Mouse (Mus musculus) embryonic facial prominence, embryonic 14.5 days (tissue): ENCODE measurements around the gene Slc25a28. TPM values are rescaled to one million over a fixed set of nuclear protein-coding genes. Genes with fewer than 3 reads are reported as not detected.

Experiments
- ATAC-seq: fragments of 200-750 bp; cut with Nextera tagmentation; 2 replicates; pipeline ENCODE4 v1.8.0; 2017; ENCODE audit warnings: low read depth, moderate number of reproducible peaks, moderate TSS enrichment
- DNase-seq: peaks from one replicate; pipeline ENCODE4 v3.0.0-alpha.2; 2015; ENCODE audit warnings: low spot score
- H3K27ac ChIP-seq: fragments of 300-500 bp; sonication (generic); replicated peaks from 2 replicates; pipeline ENCODE4 v1.5.1; 2014; ENCODE audit warnings: low read depth, mild to moderate bottlenecking, low read length, moderate library complexity
- H3K27me3 ChIP-seq: fragments of 300-500 bp; sonication (generic); replicated peaks from 2 replicates; pipeline ENCODE4 v1.6.1; 2014; ENCODE audit warnings: low read length; ENCODE audit not compliant: control insufficient read depth, insufficient read depth
- H3K36me3 ChIP-seq: fragments of 300-500 bp; sonication (generic); 2 replicates; pipeline ENCODE4 v1.6.1; 2014; ENCODE audit warnings: low read length, mixed read lengths; ENCODE audit not compliant: control insufficient read depth, insufficient read depth
- H3K4me1 ChIP-seq: fragments of 300-500 bp; sonication (generic); 2 replicates; pipeline ENCODE4 v1.6.1; 2014; ENCODE audit warnings: antibody characterized with exemption, low read length; ENCODE audit not compliant: control insufficient read depth, insufficient read depth
- H3K4me2 ChIP-seq: fragments of 300-500 bp; sonication (generic); 2 replicates; pipeline ENCODE4 v1.6.1; 2014; ENCODE audit warnings: low read depth, mild to moderate bottlenecking, low read length, moderate library complexity, mixed read lengths
- H3K4me3 ChIP-seq: fragments of 300-500 bp; sonication (generic); 2 replicates; pipeline ENCODE4 v1.5.1; 2014; ENCODE audit warnings: low read depth, mild to moderate bottlenecking, low read length
- H3K9ac ChIP-seq: fragments of 300-500 bp; sonication (generic); 2 replicates; pipeline ENCODE4 v1.6.1; 2014; ENCODE audit warnings: low read depth, mild to moderate bottlenecking, low read length, moderate library complexity, mixed read lengths
- H3K9me3 ChIP-seq: fragments of 300-500 bp; sonication (generic); 2 replicates; pipeline ENCODE4 v1.6.1; 2016; ENCODE audit warnings: low read length; ENCODE audit not compliant: control insufficient read depth
- WGBS: fragments of 180-500 bp; shearing (Covaris S2); extraction: QIAGEN DNeasy Blood & Tissue Kit; methylation state at CpG from one replicate; pipeline ENCODE4 v1.1.7; 2014; 5-methylcytosine and 5-hydroxymethylcytosine counted together
- polyA plus RNA-seq: library from polyadenylated mRNA; unstranded; fragments of >200 nt; fragmentation: Nextera tagmentation; extraction: Ambion mirVana; gene quantifications from 2 replicates; pipeline ENCODE4 v1.2.1, GENCODE M21; 2014

Gene Slc25a28
- polyA plus RNA-seq, 1 experiment from 2014 or later, result 12.1 TPM

- H3K4me3 ChIP-seq, result no peak overlapping the region
- peaks cover 10% of the 10 kb centered on the region for H3K4me1 ChIP-seq
- no peak for DNase-seq
- no peak overlapping the region for H3K9ac ChIP-seq
- no peaks in the 10 kb centered on the region for H3K9me3 ChIP-seq
- 0 out of 2 replicates have a peak, but pooled peaks cover 7% of the 10 kb centered on the region for H3K36me3 ChIP-seq
- no peak overlapping the region for H3K4me2 ChIP-seq
- 78% methylated on average over 7 of the region's 7 CpGs for WGBS
- H3K27me3 ChIP-seq, result no peaks in the 10 kb centered on the region
- no peak overlapping the region for H3K27ac ChIP-seq
- no peak for ATAC-seq
Measured at GRCm38 (mm10) chr19:43671054-43671453, 3.6 kb downstream of the Slc25a28 start.

GRCm38 (mm10) chr19:43669136-43669759, 5.4 kb downstream of the Slc25a28 start:
- no peak for ATAC-seq
- WGBS, result 63% methylated on average over 8 of the region's 8 CpGs
- Histone ChIP-seq H3K9ac (no peak overlapping the region), H3K4me1 (peaks cover 8% of the 10 kb centered on the region), H3K27me3 (no peaks in the 10 kb centered on the region), H3K9me3 (no peaks in the 10 kb centered on the region), H3K4me3 (no peak overlapping the region), H3K4me2 (no peak overlapping the region; the same call in 1 of the 2 replicates), H3K27ac (no peak overlapping the region), H3K36me3 (peaks cover 11% of the 10 kb centered on the region; the same call in 1 of the 2 replicates)
- DNase-seq, result peak; percentile 31

GRCm38 (mm10) chr19:43667430-43667809, 7.3 kb downstream of the Slc25a28 start:
- DNase-seq (no peak), ATAC-seq (no peak)
- H3K9ac ChIP-seq, result no peak overlapping the region
- H3K9me3 ChIP-seq, result no peaks in the 10 kb centered on the region
- H3K36me3 ChIP-seq, result peaks cover 23% of the 10 kb centered on the region
- 66% methylated on average over 4 of the region's 4 CpGs for WGBS
- no peak overlapping the region for H3K27ac ChIP-seq
- no peak overlapping the region for H3K4me2 ChIP-seq
- no peaks in the 10 kb centered on the region for H3K27me3 ChIP-seq
- H3K4me1 ChIP-seq, result no peaks in the 10 kb centered on the region
- no peak overlapping the region for H3K4me3 ChIP-seq

GRCm38 (mm10) chr19:43666661-43667429, 7.8 kb downstream of the Slc25a28 start:
- 86% methylated on average over 22 of the region's 22 CpGs for WGBS
- H3K4me2 ChIP-seq, result no peak overlapping the region
- H3K27ac ChIP-seq, result no peak overlapping the region
- no peak for ATAC-seq
- no peaks in the 10 kb centered on the region for H3K9me3 ChIP-seq
- H3K36me3 ChIP-seq, result peaks cover 23% of the 10 kb centered on the region
- DNase-seq, result no peak
- H3K4me3 ChIP-seq, result no peak overlapping the region
- H3K9ac ChIP-seq, result no peak overlapping the region
- no peaks in the 10 kb centered on the region for H3K4me1 ChIP-seq
- H3K27me3 ChIP-seq, result no peaks in the 10 kb centered on the region

GRCm38 (mm10) chr19:43665441-43666048, 9.1 kb downstream of the Slc25a28 start:
- DNase-seq, result peak; percentile 73
- Histone ChIP-seq H3K27me3 (no peaks in the 10 kb centered on the region), H3K4me3 (no peak overlapping the region), H3K27ac (no peak overlapping the region), H3K36me3 (peaks cover 23% of the 10 kb centered on the region), H3K4me2 (no peak overlapping the region), H3K4me1 (no peaks in the 10 kb centered on the region), H3K9me3 (no peaks in the 10 kb centered on the region), H3K9ac (no peak overlapping the region)
- no peak for ATAC-seq
- WGBS, result 55% methylated on average over 12 of the region's 12 CpGs

GRCm38 (mm10) chr19:43663471-43663870, 11.2 kb downstream of the Slc25a28 start:
- Histone ChIP-seq H3K4me3 (no peak overlapping the region), H3K27me3 (no peaks in the 10 kb centered on the region), H3K4me1 (no peaks in the 10 kb centered on the region), H3K9ac (no peak overlapping the region), H3K36me3 (peaks cover 23% of the 10 kb centered on the region), H3K27ac (no peak overlapping the region), H3K4me2 (no peak overlapping the region), H3K9me3 (no peaks in the 10 kb centered on the region)
- DNase-seq (peak; percentile 35), ATAC-seq (no peak)
- WGBS, result 77% methylated on average over 8 of the region's 8 CpGs

GRCm38 (mm10) chr19:43662176-43662967, 12.3 kb downstream of the Slc25a28 start:
- DNase-seq (peak; percentile 76), ATAC-seq (peak; percentile 73)
- no peak overlapping the region; the same call in 1 of the 2 replicates for H3K27ac ChIP-seq
- H3K27me3 ChIP-seq, result no peaks in the 10 kb centered on the region
- H3K4me2 ChIP-seq, result no peak overlapping the region
- no peak overlapping the region for H3K9ac ChIP-seq
- H3K4me3 ChIP-seq, result no peak overlapping the region
- no peaks in the 10 kb centered on the region for H3K4me1 ChIP-seq
- H3K36me3 ChIP-seq, result peaks cover 23% of the 10 kb centered on the region
- H3K9me3 ChIP-seq, result no peaks in the 10 kb centered on the region
- 32% methylated on average over 19 of the region's 19 CpGs for WGBS

GRCm38 (mm10) chr19:43660774-43661173, 13.9 kb downstream of the Slc25a28 start:
- WGBS, result 81% methylated on average over 9 of the region's 9 CpGs

More at GRCm38 (mm10) chr19:43660774-43661173, 13.9 kb downstream of the Slc25a28 start:
- Histone ChIP-seq H3K27me3 (no peaks in the 10 kb centered on the region), H3K4me3 (no peak overlapping the region), H3K4me2 (no peak overlapping the region), H3K36me3 (peaks cover 15% of the 10 kb centered on the region), H3K27ac (no peak overlapping the region), H3K4me1 (no peaks in the 10 kb centered on the region), H3K9ac (no peak overlapping the region), H3K9me3 (no peaks in the 10 kb centered on the region)
- ATAC-seq (no peak), DNase-seq (no peak)
